ENCODE assay signal across 23 mouse cellular contexts in the genomic region with DNA sequence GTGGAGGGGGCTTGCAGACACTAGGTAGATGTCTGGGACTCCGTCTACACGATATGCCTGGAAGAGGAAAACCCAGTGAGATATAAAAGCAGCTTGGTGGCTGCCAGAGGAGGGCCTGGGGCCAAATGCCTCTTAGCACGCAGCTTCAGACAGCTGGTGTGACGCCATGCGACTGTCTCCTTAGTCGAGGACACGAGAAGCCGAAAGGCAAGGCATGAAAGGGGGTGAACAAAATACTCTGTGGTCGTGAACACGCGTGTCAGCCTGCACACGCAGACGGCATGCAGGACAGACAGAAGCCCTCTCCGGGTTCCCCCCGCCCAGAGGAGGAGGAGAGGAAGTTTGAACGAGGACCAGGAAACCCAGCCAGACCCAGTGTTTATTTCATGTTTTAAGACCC. TPM values are rescaled to one million over a fixed set of nuclear protein-coding genes. Genes with fewer than 3 reads are reported as not detected.
DNase-seq lines count a peak whose midpoint lies in the region; ATAC-seq and TF ChIP-seq lines count a peak whose summit lies in the region.
"Had no signal": no experiment of that assay in that cellular context is flagged by ENCODE, and none has a peak within 500 bp of the region (broad histone marks: within the 10 kb centered on the region; RNA-seq: fewer than 3 reads in every experiment).

No protein-coding gene starts in this region.

- no peaks in the 10 kb centered on the region for H3K9me3 ChIP-seq in intestine, embryonic 14.5 days (ENCODE audit: control insufficient read depth, low read length)
- no peaks in the 10 kb centered on the region for H3K9me3 ChIP-seq in intestine, postnatal 0 days (ENCODE audit: control insufficient read depth)
- no peaks in the 10 kb centered on the region for H3K9me3 ChIP-seq in limb, embryonic 10.5 days (replicated peaks)
- H3K9me3 ChIP-seq: heart, embryonic 13.5 days; hindbrain, embryonic 15.5 days; liver, embryonic 15.5 days had no signal

- 69% methylated on average over 16 of the region's 16 CpGs for WGBS in intestine, embryonic 14.5 days
- 61% methylated on average over 16 of the region's 16 CpGs for WGBS in intestine, postnatal 0 days
- WGBS in lung, adult 2 months = 57% methylated on average over 16 of the region's 16 CpGs
- 85% methylated on average over 16 of the region's 16 CpGs for WGBS in limb, embryonic 10.5 days

- DNase-seq in cerebellum, postnatal 14 days = peak; percentile 38 to 58
- no peak for DNase-seq in cerebellum, postnatal 36 days
- peak; percentile 46 for DNase-seq in intestine, embryonic 14.5 days (ENCODE audit: low spot score)
- peak; percentile 54 for DNase-seq in lung, postnatal 10 days
- no peak for DNase-seq in lung, adult 2 months
- DNase-seq in limb, embryonic 10.5 days (ENCODE audit: low spot score) = peak; percentile 27
- DNase-seq: cerebellum, adult 9-11 months; gastrocnemius, postnatal 25 days; heart, postnatal 36 days; kidney, adult 9 months; right cerebral cortex, adult 18-20 months had no signal

- no peaks in the 10 kb centered on the region for H3K4me1 ChIP-seq in intestine, embryonic 14.5 days (replicated peaks; ENCODE audit: control insufficient read depth, insufficient read depth, low read length)
- no peaks in the 10 kb centered on the region for H3K4me1 ChIP-seq in intestine, postnatal 0 days (replicated peaks; ENCODE audit: control insufficient read depth, insufficient read depth, low read length)
- H3K4me1 ChIP-seq in lung, adult 2 months (ENCODE audit: control insufficient read depth, insufficient read depth, low read length) = no peaks in the 10 kb centered on the region
- peaks cover 19% of the 10 kb centered on the region for H3K4me1 ChIP-seq in limb, embryonic 10.5 days
- H3K4me1 ChIP-seq: heart, embryonic 13.5 days; hindbrain, embryonic 15.5 days; liver, embryonic 15.5 days; megakaryocyte, embryonic 14.5 days had no signal

- H3K9ac ChIP-seq in intestine, embryonic 14.5 days (ENCODE audit: low read length) = no peak overlapping the region
- H3K9ac ChIP-seq in intestine, postnatal 0 days (ENCODE audit: low read depth, low read length) = no peak overlapping the region
- H3K9ac ChIP-seq: heart, embryonic 13.5 days; hindbrain, embryonic 15.5 days; limb, embryonic 12.5 days; liver, embryonic 15.5 days had no signal

- no peak for ATAC-seq in intestine, embryonic 14.5 days (replicated peaks; ENCODE audit: low FRiP score, low TSS enrichment, low read depth)
- ATAC-seq in intestine, postnatal 0 days = no peak
- no peak for ATAC-seq in megakaryocyte progenitor cell, adult 5-6 weeks (replicated peaks; ENCODE audit: poor library complexity)
- ATAC-seq: midbrain, embryonic 16.5 days had no signal

- no peak for TF ChIP-seq CTCF in intestine, postnatal 0 days (IDR thresholded peaks at IDR 0.05; ENCODE audit: low read depth)
- TF ChIP-seq CTCF in lung, adult 2 months (IDR thresholded peaks at IDR 0.05; ENCODE audit: insufficient read depth, low read length) = no peak

- TF ChIP-seq POLR2A in lung, adult 2 months (IDR thresholded peaks at IDR 0.05; ENCODE audit: borderline replicate concordance, extremely low read depth, low read depth, low read length) = no peak

- H3K4me3 ChIP-seq in intestine, embryonic 14.5 days (ENCODE audit: low read depth, low read length) = no peak overlapping the region
- H3K4me3 ChIP-seq in intestine, postnatal 0 days (ENCODE audit: low read depth, low read length) = no peak overlapping the region
- H3K4me3 ChIP-seq in lung, adult 2 months (replicated peaks; ENCODE audit: extremely low read depth, low read depth, low read length) = no peak overlapping the region
- no peak overlapping the region for H3K4me3 ChIP-seq in limb, embryonic 10.5 days
- H3K4me3 ChIP-seq: erythroblast, embryonic 14.5 days; heart, embryonic 13.5 days; hindbrain, embryonic 15.5 days; limb, embryonic 12.5 days; liver, embryonic 15.5 days; megakaryocyte, embryonic 14.5 days had no signal

- no peaks in the 10 kb centered on the region for H3K27me3 ChIP-seq in intestine, embryonic 14.5 days (replicated peaks; ENCODE audit: control insufficient read depth, insufficient read depth, low read length)
- H3K27me3 ChIP-seq in intestine, postnatal 0 days (replicated peaks; ENCODE audit: control insufficient read depth, insufficient read depth, low read length) = no peaks in the 10 kb centered on the region
- H3K27me3 ChIP-seq in limb, embryonic 10.5 days (ENCODE audit: low read depth, poor library complexity, severe bottlenecking) = peaks cover 91% of the 10 kb centered on the region
- H3K27me3 ChIP-seq: hindbrain, embryonic 15.5 days; liver, embryonic 15.5 days had no signal

- H3K27ac ChIP-seq in intestine, embryonic 14.5 days (ENCODE audit: low read depth) = no peak overlapping the region
- H3K27ac ChIP-seq in intestine, postnatal 0 days (ENCODE audit: low read depth, low read length) = no peak overlapping the region
- no peak overlapping the region for H3K27ac ChIP-seq in limb, embryonic 10.5 days
- H3K27ac ChIP-seq: heart, embryonic 13.5 days; hindbrain, embryonic 15.5 days; limb, embryonic 12.5 days; liver, embryonic 15.5 days had no signal

- H3K36me3 ChIP-seq in intestine, embryonic 14.5 days (ENCODE audit: control insufficient read depth, insufficient read depth, low read length) = no peaks in the 10 kb centered on the region
- H3K36me3 ChIP-seq in intestine, postnatal 0 days (ENCODE audit: control insufficient read depth, insufficient read depth) = no peaks in the 10 kb centered on the region
- H3K36me3 ChIP-seq in limb, embryonic 10.5 days = no peaks in the 10 kb centered on the region
- H3K36me3 ChIP-seq: heart, embryonic 13.5 days; hindbrain, embryonic 15.5 days; limb, embryonic 12.5 days; liver, embryonic 15.5 days had no signal

- H3K4me2 ChIP-seq in intestine, embryonic 14.5 days (ENCODE audit: low read length) = no peak overlapping the region
- no peak overlapping the region for H3K4me2 ChIP-seq in intestine, postnatal 0 days (replicated peaks; ENCODE audit: low read depth)
- H3K4me2 ChIP-seq: heart, embryonic 13.5 days; hindbrain, embryonic 15.5 days; limb, embryonic 12.5 days; liver, embryonic 15.5 days had no signal

RNA-seq across cellular contexts. Expression of gene Dio3, which starts 16.0 kb away (rescaled TPM):
- 0.35 and 0.74 TPM in 2 replicates for polyA plus RNA-seq in intestine, embryonic 14.5 days (2014; fragmentation: Nextera tagmentation; extraction: Ambion mirVana)
- polyA plus RNA-seq in intestine, postnatal 0 days (2015; fragmentation: Nextera tagmentation; extraction: Ambion mirVana) = 0.21 and 0.31 TPM in 2 replicates
- 0.22 and 0.25 TPM in 2 replicates for polyA plus RNA-seq in lung, adult 2 months (2012; rRNA removed)
- 0.58 and 0.74 TPM in 2 replicates for polyA plus RNA-seq in limb, embryonic 10.5 days (2016; fragmentation: Nextera tagmentation; extraction: Ambion mirVana)
- not detected in 2 replicates for total RNA-seq in megakaryocyte progenitor cell, adult 5-6 weeks (2015)
- total RNA-seq in megakaryocyte progenitor cell, adult 5-6 weeks (2017) = not detected in 2 replicates
- total RNA-seq: heart, postnatal 36 days; MEL had no signal
- polyA plus RNA-seq: erythroblast, embryonic 14.5 days; small intestine, adult 2 months; thymus, postnatal 0 days had no signal

Comparison
In these comparisons a context has a peak if more than half of its experiments do, and no peak if none do; other contexts are left out.
1. DNase-seq: peak in cerebellum, postnatal 14 days (2 of 2), intestine, embryonic 14.5 days (single experiment), lung, postnatal 10 days (single experiment) and limb, embryonic 10.5 days (single experiment); none in cerebellum, postnatal 36 days (0 of 2) and lung, adult 2 months (single experiment).